Mouse (Mus musculus) forebrain, embryonic 16.5 days (tissue): Measurements from ENCODE around the gene Flot1. TPM values are rescaled to one million over a fixed set of nuclear protein-coding genes. Genes with fewer than 3 reads are reported as not detected.

Experiments
- ATAC-seq: fragments of 200-750 bp; cut with Nextera tagmentation; 2 replicates; pipeline ENCODE4 v1.8.0; 2017; ENCODE audit warnings: mild to moderate bottlenecking, moderate library complexity
- H3K27ac ChIP-seq: fragments of 300-500 bp; sonication (generic); 2 replicates; pipeline ENCODE4 v1.5.1; 2014; ENCODE audit warnings: low read length, control low read depth
- H3K27me3 ChIP-seq: fragments of 300-500 bp; sonication (generic); replicated peaks from 2 replicates; pipeline ENCODE4 v1.6.1; 2014; ENCODE audit warnings: low read length; ENCODE audit not compliant: control insufficient read depth, insufficient read depth
- H3K36me3 ChIP-seq: fragments of 300-500 bp; sonication (generic); 2 replicates; pipeline ENCODE4 v1.6.1; 2014; ENCODE audit not compliant: control insufficient read depth, insufficient read depth
- H3K4me1 ChIP-seq: fragments of 300-500 bp; sonication (generic); replicated peaks from 2 replicates; pipeline ENCODE4 v1.6.1; 2014; ENCODE audit warnings: low read length; ENCODE audit not compliant: control insufficient read depth, insufficient read depth
- H3K4me2 ChIP-seq: fragments of 300-500 bp; sonication (generic); 2 replicates; pipeline ENCODE4 v1.6.1; 2014; ENCODE audit warnings: mild to moderate bottlenecking, low read length, control low read depth
- H3K4me3 ChIP-seq: fragments of 300-500 bp; sonication (generic); replicated peaks from 2 replicates; pipeline ENCODE4 v1.5.1; 2014; ENCODE audit warnings: mild to moderate bottlenecking, low read length, control low read depth
- H3K9ac ChIP-seq: fragments of 300-500 bp; sonication (generic); replicated peaks from 2 replicates; pipeline ENCODE4 v1.6.1; 2014; ENCODE audit warnings: low read depth, low read length, control low read depth
- H3K9me3 ChIP-seq: fragments of 300-500 bp; sonication (generic); 2 replicates; pipeline ENCODE4 v1.6.1; 2016; ENCODE audit warnings: low read length; ENCODE audit not compliant: control insufficient read depth
- WGBS: fragments of 180-500 bp; shearing (Covaris S2); extraction: QIAGEN DNeasy Blood & Tissue Kit; methylation state at CpG from one replicate; pipeline ENCODE4 v1.1.7; 2014; 5-methylcytosine and 5-hydroxymethylcytosine counted together
- polyA plus RNA-seq: library from polyadenylated mRNA; unstranded; fragments of >200 nt; fragmentation: Nextera tagmentation; extraction: Ambion mirVana; gene quantifications from 2 replicates; pipeline ENCODE4 v1.2.1, GENCODE M21; 2015

Gene Flot1
- polyA plus RNA-seq, 1 experiment from 2014 or later, result 89.3 TPM

DNA sequence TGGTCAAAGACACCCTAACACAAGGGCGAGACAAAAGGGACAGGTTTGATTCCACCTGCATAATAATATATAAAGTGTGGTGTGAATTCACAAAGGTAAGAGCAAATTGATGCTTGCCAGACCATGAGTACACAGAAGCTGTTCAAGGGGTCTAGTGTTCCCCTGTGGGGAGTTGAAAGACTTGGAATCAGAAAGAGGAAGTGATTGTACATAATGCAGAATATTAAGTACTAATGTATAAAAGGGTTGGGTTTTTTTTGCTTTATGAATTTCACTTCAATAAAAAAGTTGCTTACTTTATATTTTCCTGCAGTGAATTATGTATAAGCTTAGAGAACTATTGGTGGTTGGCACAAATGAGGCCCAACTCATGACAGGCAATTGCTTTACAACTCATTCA is 36.3 kb downstream of the Flot1 start:
- 95% methylated on average over 1 of the region's 1 CpGs for WGBS
- ATAC-seq, result no peak

DNA sequence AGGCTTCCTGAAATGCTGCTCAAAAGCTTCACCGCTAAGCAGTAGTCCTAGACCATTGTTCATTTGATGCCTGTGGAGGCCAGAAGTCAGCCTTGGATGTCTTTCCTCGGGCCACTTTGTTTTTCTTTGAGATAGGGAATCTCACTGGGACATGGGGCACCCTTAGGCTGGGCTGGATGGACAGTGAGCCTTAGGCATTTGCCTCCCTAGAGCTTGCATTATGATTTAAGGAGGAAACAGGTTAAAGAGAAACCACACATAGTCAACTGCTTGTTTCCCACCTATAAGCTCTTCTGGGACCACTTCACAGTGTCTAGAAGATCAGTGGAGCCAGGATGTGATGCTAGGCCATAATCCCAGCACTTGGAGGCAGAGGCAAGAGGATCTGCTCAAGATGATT is 36.8 kb downstream of the Flot1 start:
- 68% methylated on average over 2 of the region's 2 CpGs for WGBS
- Histone ChIP-seq H3K27me3 (no peaks in the 10 kb centered on the region), H3K4me1 (peaks cover 13% of the 10 kb centered on the region), H3K36me3 (peaks cover 11% of the 10 kb centered on the region), H3K9ac (no peak overlapping the region), H3K9me3 (no peaks in the 10 kb centered on the region), H3K27ac (no peak overlapping the region), H3K4me2 (no peak overlapping the region), H3K4me3 (no peak overlapping the region)
- no peak for ATAC-seq

More for the DNA sequence above, 36.3 kb downstream of the Flot1 start:
- Histone ChIP-seq H3K36me3 (peaks cover 11% of the 10 kb centered on the region), H3K9ac (no peak overlapping the region), H3K4me1 (peaks cover 8% of the 10 kb centered on the region), H3K4me2 (no peak overlapping the region), H3K27me3 (no peaks in the 10 kb centered on the region), H3K4me3 (no peak overlapping the region), H3K9me3 (no peaks in the 10 kb centered on the region), H3K27ac (no peak overlapping the region)

DNA sequence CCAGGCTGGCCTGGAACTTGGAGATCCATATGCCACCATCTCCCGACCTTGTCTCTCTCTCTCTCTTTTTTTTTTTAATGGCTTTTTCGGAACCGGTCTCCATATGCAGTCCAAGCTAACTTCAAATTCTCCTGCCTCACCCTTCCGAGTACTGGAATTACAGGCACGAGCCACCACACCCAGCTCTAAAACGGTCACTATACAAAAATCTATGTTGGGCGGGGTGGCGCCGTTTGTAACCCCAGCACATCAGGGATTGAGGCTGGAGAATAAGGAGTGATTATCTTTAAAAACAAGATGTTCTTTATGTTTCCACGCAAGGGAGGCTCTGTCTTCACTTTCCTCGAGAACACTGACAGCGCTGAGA is 37.8 kb downstream of the Flot1 start:
- H3K27ac ChIP-seq, result peak overlapping the region; percentile 97
- 0 out of 2 replicates have a peak, but pooled peaks have one; percentile 1 for ATAC-seq
- 7% methylated on average over 12 of the region's 12 CpGs for WGBS
- H3K4me3 ChIP-seq, result peak overlapping the region; percentile 89
- H3K4me2 ChIP-seq, result peak overlapping the region; percentile 74
- peaks cover 17% of the 10 kb centered on the region for H3K4me1 ChIP-seq
- H3K9me3 ChIP-seq, result no peaks in the 10 kb centered on the region
- H3K36me3 ChIP-seq, result peaks cover 11% of the 10 kb centered on the region
- peak overlapping the region; percentile 83 for H3K9ac ChIP-seq
- H3K27me3 ChIP-seq, result no peaks in the 10 kb centered on the region

DNA sequence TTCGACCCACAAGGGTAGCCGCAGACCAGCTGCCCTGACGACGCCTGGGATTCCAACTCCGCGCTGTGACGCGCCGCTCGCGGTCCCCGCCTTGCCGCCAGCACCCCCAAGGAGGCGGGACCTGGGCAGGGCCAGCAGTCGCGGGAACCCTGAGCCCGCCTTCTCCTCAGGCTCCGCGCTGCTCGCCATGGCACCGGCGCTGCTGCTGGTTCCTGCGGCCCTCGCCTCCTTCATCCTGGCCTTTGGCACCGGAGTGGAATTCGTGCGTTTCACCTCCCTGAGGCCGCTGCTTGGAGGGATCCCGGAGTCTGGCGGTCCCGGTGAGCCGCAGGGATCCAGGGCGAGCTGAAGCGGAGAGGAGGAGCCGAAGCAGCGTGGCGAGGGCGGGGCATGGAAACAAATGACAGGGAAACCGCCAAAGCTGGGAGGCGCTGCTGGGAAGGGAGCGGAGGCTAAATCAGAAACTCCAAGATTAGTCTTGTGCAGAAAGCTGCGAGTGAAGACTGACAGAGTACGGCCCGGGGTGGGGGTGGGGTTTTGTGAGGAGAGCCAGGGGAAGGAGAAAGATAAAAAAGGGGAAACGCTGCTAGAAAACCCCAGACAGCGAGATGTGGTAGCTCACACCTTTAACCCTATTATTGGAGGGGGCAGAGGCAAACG is 38.3 kb downstream of the Flot1 start, which contains the start of gene Nrm:
Gene Nrm (plus strand): TSS at position 121 of the 660 bp plus-strand sequence.
- H3K9me3 ChIP-seq, result no peaks in the 10 kb centered on the region
- H3K9ac ChIP-seq, result peak within 1 kb of the TSS; percentile 83
- peaks cover 11% of the 10 kb centered on the region for H3K36me3 ChIP-seq
- peaks cover 17% of the 10 kb centered on the region for H3K4me1 ChIP-seq
- no peaks in the 10 kb centered on the region for H3K27me3 ChIP-seq
- peak within 1 kb of the TSS; percentile 74 for H3K4me2 ChIP-seq
- H3K4me3 ChIP-seq, result peak within 1 kb of the TSS; percentile 89
- WGBS, result under 1% methylated on average over 47 of the region's 47 CpGs
- peak; percentile 95 for ATAC-seq
- peak within 1 kb of the TSS; percentile 97 for H3K27ac ChIP-seq

DNA sequence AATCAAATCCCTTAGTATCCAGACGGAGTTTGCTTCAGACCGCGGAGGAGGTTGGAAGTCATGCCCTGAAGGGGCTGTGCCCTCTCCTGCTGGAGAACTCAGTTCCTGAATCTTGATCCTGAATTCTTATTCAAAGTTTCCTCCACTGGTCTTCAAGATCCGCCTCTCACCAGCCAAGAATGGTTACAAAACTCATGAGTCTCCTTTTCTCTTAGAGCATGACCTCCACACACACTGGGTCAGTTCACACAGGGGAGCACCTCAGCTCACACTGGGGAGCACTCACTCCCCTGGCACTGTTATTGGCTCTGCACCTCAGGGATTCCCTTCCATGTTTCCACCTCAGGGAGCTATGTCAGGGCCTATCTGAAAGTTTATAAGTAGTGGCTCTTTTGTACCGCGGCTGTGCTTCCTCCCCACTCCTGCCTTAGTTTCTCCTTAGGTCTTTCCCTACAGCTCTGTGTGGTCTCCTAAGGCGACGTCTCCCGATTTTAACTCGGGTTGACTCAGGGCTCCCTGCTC is 41.9 kb downstream of the Flot1 start:
- WGBS, result 26% methylated on average over 10 of the region's 10 CpGs
- Histone ChIP-seq H3K9me3 (no peaks in the 10 kb centered on the region), H3K4me2 (peak overlapping the region; percentile 93), H3K27me3 (no peaks in the 10 kb centered on the region), H3K27ac (peak overlapping the region; percentile 97), H3K4me3 (peak overlapping the region; percentile 83), H3K4me1 (peaks cover 47% of the 10 kb centered on the region), H3K9ac (peak overlapping the region; percentile 87), H3K36me3 (no peaks in the 10 kb centered on the region)
- no peak for ATAC-seq

DNA sequence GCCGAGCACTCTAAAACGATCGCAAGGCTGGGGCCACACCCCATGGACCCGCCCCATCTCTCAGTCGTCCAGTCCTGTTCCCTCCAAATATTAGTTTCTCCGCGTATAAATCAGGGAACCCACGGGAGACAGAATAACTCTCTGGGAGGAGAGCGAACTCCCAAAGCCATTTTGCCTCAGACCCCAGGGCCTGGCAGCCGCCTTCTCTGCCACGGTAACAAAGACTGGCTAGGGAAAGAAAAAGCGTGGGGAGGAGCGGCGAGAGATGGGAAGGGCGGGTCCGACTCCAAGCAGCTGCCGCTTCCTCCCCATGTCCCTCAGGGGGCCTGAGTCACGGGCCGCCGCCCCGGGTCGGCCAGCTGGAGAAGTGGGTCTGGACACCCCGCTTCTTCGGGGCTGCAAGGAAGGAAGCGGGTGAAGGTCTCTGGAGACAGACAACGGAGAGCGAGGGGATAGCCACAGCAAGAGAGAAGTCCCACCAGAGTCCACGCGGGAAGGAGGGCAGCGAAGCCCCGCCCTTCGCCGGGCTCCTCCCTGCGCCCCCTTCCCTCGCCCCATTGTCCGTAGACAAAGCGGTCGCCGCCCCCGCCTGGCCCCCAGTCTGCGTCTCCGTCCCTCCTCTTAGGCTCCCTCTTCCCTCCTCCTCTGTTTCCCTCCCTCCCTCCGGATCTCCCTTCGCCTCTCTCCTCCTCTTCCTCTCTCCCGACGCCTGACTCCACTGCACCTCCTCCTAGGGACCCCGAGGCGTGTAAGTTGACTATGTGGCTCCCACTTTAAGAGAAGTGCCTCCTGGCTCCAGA is 42.7 kb downstream of the Flot1 start, which contains the start of gene Ppp1r18:
Gene Ppp1r18 (plus strand): TSS at position 113 of the 800 bp plus-strand sequence.
- H3K4me3 ChIP-seq, result peak within 1 kb of the TSS; percentile 83
- no peaks in the 10 kb centered on the region for H3K36me3 ChIP-seq
- ATAC-seq, result peak; percentile 54
- H3K9me3 ChIP-seq, result no peaks in the 10 kb centered on the region
- peak within 1 kb of the TSS; percentile 93 for H3K4me2 ChIP-seq
- H3K27me3 ChIP-seq, result no peaks in the 10 kb centered on the region
- peaks cover 52% of the 10 kb centered on the region for H3K4me1 ChIP-seq
- peak within 1 kb of the TSS; percentile 87 for H3K9ac ChIP-seq
- under 1% methylated on average over 47 of the region's 48 CpGs for WGBS
- H3K27ac ChIP-seq, result peak within 1 kb of the TSS; percentile 97

DNA sequence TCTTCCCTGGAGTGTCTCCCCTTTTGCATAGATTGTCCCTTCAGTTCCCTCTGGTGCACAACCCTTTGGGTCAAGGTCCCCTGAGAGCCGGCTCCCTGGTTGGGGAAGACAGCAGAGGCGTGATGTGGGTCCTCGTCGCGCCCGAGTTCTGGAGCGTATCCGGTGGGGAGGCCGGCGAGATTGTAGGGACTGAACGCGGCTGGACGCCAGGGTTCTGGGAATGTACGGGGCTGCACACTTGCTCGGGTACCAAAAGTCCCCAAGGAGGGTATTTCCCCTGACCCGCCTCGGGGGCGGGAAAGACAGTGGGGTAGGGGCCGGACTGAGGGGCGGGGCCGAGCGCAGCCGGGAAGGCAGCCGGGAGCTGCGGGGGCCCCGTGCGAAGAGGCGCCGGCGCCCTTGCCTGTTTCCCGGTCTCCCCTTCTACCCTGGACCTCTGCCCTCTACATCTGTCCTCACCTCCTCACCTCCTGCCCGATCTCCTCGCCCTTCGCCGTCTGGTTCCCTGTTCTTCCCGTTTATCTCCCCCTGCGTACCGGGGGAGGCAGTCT is 43.3 kb downstream of the Flot1 start:
- no peaks in the 10 kb centered on the region for H3K9me3 ChIP-seq
- peaks cover 51% of the 10 kb centered on the region for H3K4me1 ChIP-seq
- ATAC-seq, result peak; percentile 42

DNA sequence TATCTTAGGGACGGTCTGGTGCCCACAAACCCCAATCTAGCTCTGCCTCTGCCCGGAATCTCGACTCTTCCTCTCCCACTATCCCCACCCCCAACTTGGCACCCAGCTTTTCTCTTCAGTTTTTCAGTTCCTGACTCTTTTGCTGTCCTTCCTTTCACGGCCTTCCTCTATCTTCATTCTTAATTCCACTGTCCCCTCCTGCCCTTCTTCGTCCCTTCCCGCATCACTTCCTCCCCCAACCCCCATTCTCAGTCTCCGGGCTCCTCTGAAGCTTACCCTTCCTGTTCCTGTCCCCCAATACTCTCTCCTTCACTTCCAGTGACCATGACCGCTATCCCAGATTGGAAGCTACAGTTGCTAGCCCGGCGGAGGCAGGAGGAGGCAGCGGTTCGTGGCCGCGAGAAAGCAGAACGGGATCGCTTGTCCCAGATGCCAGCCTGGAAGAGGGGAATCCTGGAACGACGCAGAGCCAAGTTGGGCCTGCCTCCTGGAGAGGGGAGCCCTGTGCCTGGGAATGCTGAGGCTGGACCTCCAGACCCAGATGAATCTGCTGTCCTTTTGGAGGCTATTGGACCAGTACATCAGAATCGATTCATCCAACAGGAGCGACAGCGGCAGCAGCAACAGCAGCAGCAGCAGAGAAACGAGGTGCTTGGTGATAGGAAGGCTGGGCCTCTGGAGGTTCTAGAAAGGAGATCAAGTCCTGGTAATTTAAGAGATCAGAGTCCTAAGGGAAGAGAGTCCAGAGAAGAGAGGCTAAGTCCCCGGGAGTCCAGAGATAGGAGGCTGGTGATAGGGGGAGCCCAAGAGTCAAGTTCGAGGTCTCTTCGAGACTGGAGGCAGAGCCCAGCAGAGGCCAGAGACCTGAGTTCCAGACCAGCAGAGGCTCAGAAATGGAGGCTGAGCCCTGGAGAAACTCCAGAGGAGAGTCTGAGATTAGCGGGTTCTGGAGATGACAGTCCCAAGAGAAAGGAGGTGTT is 44.2 kb downstream of the Flot1 start:
- H3K36me3 ChIP-seq, result peaks cover 4% of the 10 kb centered on the region; the same call in 1 of the 2 replicates
- H3K27me3 ChIP-seq, result no peaks in the 10 kb centered on the region
- H3K9me3 ChIP-seq, result no peaks in the 10 kb centered on the region
- H3K4me1 ChIP-seq, result peaks cover 52% of the 10 kb centered on the region
- H3K27ac ChIP-seq, result peak overlapping the region; percentile 97
- H3K4me3 ChIP-seq, result peak overlapping the region; percentile 83
- peak overlapping the region; percentile 93 for H3K4me2 ChIP-seq
- no peak for ATAC-seq
- WGBS, result 10% methylated on average over 26 of the region's 26 CpGs
- peak overlapping the region; percentile 87 for H3K9ac ChIP-seq

More for the DNA sequence above, 43.3 kb downstream of the Flot1 start:
- H3K4me3 ChIP-seq, result peak overlapping the region; percentile 83
- peak overlapping the region; percentile 87 for H3K9ac ChIP-seq
- no peaks in the 10 kb centered on the region for H3K27me3 ChIP-seq
- H3K36me3 ChIP-seq, result peaks cover 3% of the 10 kb centered on the region; the same call in 1 of the 2 replicates
- H3K27ac ChIP-seq, result peak overlapping the region; percentile 97
- WGBS, result under 1% methylated on average over 38 of the region's 38 CpGs
- peak overlapping the region; percentile 93 for H3K4me2 ChIP-seq
